Mouse (Mus musculus) forebrain, embryonic 12.5 days (tissue): ENCODE results near the gene Arl1. TPM values are rescaled to one million over a fixed set of nuclear protein-coding genes. Genes with fewer than 3 reads are reported as not detected.
"Not testable (repeated sequence)": the region's sequence is repeated elsewhere in the genome, so short reads cannot be mapped to it uniquely, and the experiment has no call there.

ENCODE experiments used
- ATAC-seq: fragments of 200-750 bp; cut with Nextera tagmentation; 2 replicates; pipeline ENCODE4 v1.8.0; 2017; ENCODE audit warnings: moderate TSS enrichment; ENCODE audit not compliant: low FRiP score
- H3K27ac ChIP-seq: fragments of 300-500 bp; sonication (generic); 2 replicates; pipeline ENCODE4 v1.5.1; 2016; ENCODE audit warnings: mild to moderate bottlenecking
- H3K27me3 ChIP-seq: fragments of 300-500 bp; sonication (generic); 2 replicates; pipeline ENCODE4 v1.6.1; 2016; ENCODE audit warnings: mild to moderate bottlenecking
- H3K36me3 ChIP-seq: fragments of 300-500 bp; sonication (generic); replicated peaks from 2 replicates; pipeline ENCODE4 v1.6.1; 2016; ENCODE audit warnings: mild to moderate bottlenecking
- H3K4me1 ChIP-seq: fragments of 300-500 bp; sonication (generic); 2 replicates; pipeline ENCODE4 v1.6.1; 2016
- H3K4me2 ChIP-seq: fragments of 300-500 bp; sonication (generic); 2 replicates; pipeline ENCODE4 v1.6.1; 2016; ENCODE audit warnings: mild to moderate bottlenecking, moderate library complexity
- H3K4me3 ChIP-seq: fragments of 300-500 bp; sonication (generic); replicated peaks from 2 replicates; pipeline ENCODE4 v1.5.1; 2016; ENCODE audit warnings: mild to moderate bottlenecking
- H3K9ac ChIP-seq: fragments of 300-500 bp; sonication (generic); 2 replicates; pipeline ENCODE4 v1.6.1; 2016; ENCODE audit warnings: mild to moderate bottlenecking
- H3K9me3 ChIP-seq: fragments of 300-500 bp; sonication (generic); 2 replicates; pipeline ENCODE4 v1.6.1; 2016
- WGBS: fragments of 180-500 bp; shearing (Covaris S2); methylation state at CpG from one replicate; pipeline ENCODE4 v1.1.7; 2016; 5-methylcytosine and 5-hydroxymethylcytosine counted together
- polyA plus RNA-seq: library from polyadenylated mRNA; unstranded; fragments of >200 nt; fragmentation: Nextera tagmentation; extraction: Ambion mirVana; gene quantifications from 2 replicates; pipeline ENCODE4 v1.2.1, GENCODE M21; 2016

Arl1 gene
- polyA plus RNA-seq, 1 experiment from 2014 or later = 133 TPM

GRCm38 (mm10) chr10:88725343-88725742 is 5.3 kb upstream of the Arl1 start:
- no peaks in the 10 kb centered on the region for H3K36me3 ChIP-seq
- H3K4me3 ChIP-seq = no peak overlapping the region
- WGBS = 64% methylated on average over 2 of the region's 2 CpGs
- no peak for ATAC-seq
- peaks cover 10% of the 10 kb centered on the region; the same call in 1 of the 2 replicates for H3K27me3 ChIP-seq
- no peaks in the 10 kb centered on the region for H3K9me3 ChIP-seq
- H3K4me1 ChIP-seq = peaks cover 2% of the 10 kb centered on the region
- H3K9ac ChIP-seq = no peak overlapping the region
- no peak overlapping the region for H3K4me2 ChIP-seq
- H3K27ac ChIP-seq = no peak overlapping the region

- Histone ChIP-seq H3K4me2 (no peak overlapping the region), H3K4me3 (no peak overlapping the region), H3K27ac (no peak overlapping the region), H3K4me1 (peaks cover 8% of the 10 kb centered on the region), H3K27me3 (peaks cover 10% of the 10 kb centered on the region; the same call in 1 of the 2 replicates), H3K9me3 (no peaks in the 10 kb centered on the region), H3K9ac (no peak overlapping the region), H3K36me3 (no peaks in the 10 kb centered on the region)
- no peak for ATAC-seq
- WGBS = 57% methylated on average over 1 of the region's 1 CpGs
Measured at GRCm38 (mm10) chr10:88727128-88727527, 3.5 kb upstream of the Arl1 start.

GRCm38 (mm10) chr10:88728166-88728565 is 2.5 kb upstream of the Arl1 start:
- H3K9me3 ChIP-seq = no peaks in the 10 kb centered on the region
- 76% methylated on average over 8 of the region's 8 CpGs for WGBS
- no peak for ATAC-seq

GRCm38 (mm10) chr10:88731496-88732308 is 1.0 kb downstream of the Arl1 start:
- peak overlapping the region; percentile 93 for H3K9ac ChIP-seq
- peaks cover 6% of the 10 kb centered on the region; the same call in 1 of the 2 replicates for H3K36me3 ChIP-seq
- H3K9me3 ChIP-seq = no peaks in the 10 kb centered on the region
- 3% methylated on average over 61 of the region's 61 CpGs for WGBS
- ATAC-seq = peak; percentile 45
- H3K27ac ChIP-seq = peak overlapping the region; percentile 71; the same call in 1 of the 2 replicates
- H3K4me3 ChIP-seq = peak overlapping the region; percentile 91
- H3K27me3 ChIP-seq = peaks cover 10% of the 10 kb centered on the region; the same call in 1 of the 2 replicates
- peak overlapping the region; percentile 95 for H3K4me2 ChIP-seq
- H3K4me1 ChIP-seq = peaks cover 11% of the 10 kb centered on the region

More at GRCm38 (mm10) chr10:88728166-88728565, 2.5 kb upstream of the Arl1 start:
- H3K4me1 ChIP-seq = peaks cover 11% of the 10 kb centered on the region
- no peak overlapping the region for H3K4me3 ChIP-seq
- H3K27ac ChIP-seq = no peak overlapping the region
- peaks cover 10% of the 10 kb centered on the region; the same call in 1 of the 2 replicates for H3K27me3 ChIP-seq
- no peaks in the 10 kb centered on the region for H3K36me3 ChIP-seq
- H3K4me2 ChIP-seq = no peak overlapping the region
- H3K9ac ChIP-seq = no peak overlapping the region

- 21% methylated on average over 6 of the region's 6 CpGs for WGBS
- H3K4me3 ChIP-seq = peak overlapping the region; percentile 91
- H3K36me3 ChIP-seq = peaks cover 11% of the 10 kb centered on the region
- no peak overlapping the region for H3K27ac ChIP-seq
- peak overlapping the region; percentile 95 for H3K4me2 ChIP-seq
- peaks cover 11% of the 10 kb centered on the region for H3K4me1 ChIP-seq
- peaks cover 8% of the 10 kb centered on the region; the same call in 1 of the 2 replicates for H3K27me3 ChIP-seq
- H3K9ac ChIP-seq = peak overlapping the region; percentile 93
- ATAC-seq = no peak
- H3K9me3 ChIP-seq = no peaks in the 10 kb centered on the region
Measured at GRCm38 (mm10) chr10:88732309-88732622, 1.6 kb downstream of the Arl1 start.

GRCm38 (mm10) chr10:88739074-88739473 is 8.4 kb downstream of the Arl1 start:
- not testable (repeated sequence) for H3K4me3 ChIP-seq, H3K27ac ChIP-seq, ATAC-seq, H3K4me2 ChIP-seq, H3K9me3 ChIP-seq, H3K9ac ChIP-seq, H3K27me3 ChIP-seq, H3K4me1 ChIP-seq
- 94% methylated on average over 8 of the region's 8 CpGs for WGBS
- H3K36me3 ChIP-seq = peaks cover 55% of the 10 kb centered on the region

- Histone ChIP-seq H3K9ac (no peak overlapping the region), H3K4me3 (no peak overlapping the region), H3K27ac (no peak overlapping the region), H3K4me2 (no peak overlapping the region), H3K9me3 (no peaks in the 10 kb centered on the region), H3K36me3 (peaks cover 61% of the 10 kb centered on the region), H3K27me3 (no peaks in the 10 kb centered on the region), H3K4me1 (no peaks in the 10 kb centered on the region)
- no peak for ATAC-seq
- 87% methylated on average over 1 of the region's 1 CpGs for WGBS
Measured at GRCm38 (mm10) chr10:88739818-88740217, 9.2 kb downstream of the Arl1 start.

- Histone ChIP-seq H3K27me3 (no peaks in the 10 kb centered on the region), H3K4me1 (no peaks in the 10 kb centered on the region), H3K4me2 (no peak overlapping the region), H3K9me3 (no peaks in the 10 kb centered on the region), H3K27ac (no peak overlapping the region), H3K4me3 (no peak overlapping the region), H3K36me3 (peaks cover 67% of the 10 kb centered on the region), H3K9ac (no peak overlapping the region)
- no peak for ATAC-seq
- WGBS = 92% methylated on average over 5 of the region's 5 CpGs
Measured at GRCm38 (mm10) chr10:88740781-88741180, 10.1 kb downstream of the Arl1 start.

GRCm38 (mm10) chr10:88741426-88741825 is 10.8 kb downstream of the Arl1 start:
- 86% methylated on average over 2 of the region's 2 CpGs for WGBS
- ATAC-seq = no peak
- H3K36me3 ChIP-seq = peaks cover 65% of the 10 kb centered on the region

GRCm38 (mm10) chr10:88761524-88762212 is 31.0 kb downstream of the Arl1 start:
- Histone ChIP-seq H3K4me1 (no peaks in the 10 kb centered on the region), H3K27me3 (no peaks in the 10 kb centered on the region), H3K9ac (no peak overlapping the region), H3K4me3 (no peak overlapping the region), H3K4me2 (no peak overlapping the region), H3K36me3 (peaks cover 70% of the 10 kb centered on the region), H3K9me3 (no peaks in the 10 kb centered on the region), H3K27ac (no peak overlapping the region)
- ATAC-seq = no peak
- 95% methylated on average over 13 of the region's 13 CpGs for WGBS

More at GRCm38 (mm10) chr10:88741426-88741825, 10.8 kb downstream of the Arl1 start:
- no peak overlapping the region for H3K4me3 ChIP-seq
- no peaks in the 10 kb centered on the region for H3K27me3 ChIP-seq
- no peaks in the 10 kb centered on the region for H3K9me3 ChIP-seq
- no peak overlapping the region for H3K4me2 ChIP-seq
- no peak overlapping the region for H3K27ac ChIP-seq
- H3K9ac ChIP-seq = no peak overlapping the region
- no peaks in the 10 kb centered on the region for H3K4me1 ChIP-seq

GRCm38 (mm10) chr10:88765431-88766142 is 34.9 kb downstream of the Arl1 start:
- Histone ChIP-seq H3K27me3 (no peaks in the 10 kb centered on the region), H3K4me1 (no peaks in the 10 kb centered on the region), H3K27ac (no peak overlapping the region), H3K36me3 (peaks cover 63% of the 10 kb centered on the region), H3K9me3 (no peaks in the 10 kb centered on the region), H3K4me2 (no peak overlapping the region), H3K4me3 (no peak overlapping the region), H3K9ac (no peak overlapping the region)
- ATAC-seq = no peak
- 88% methylated on average over 15 of the region's 15 CpGs for WGBS

- no peak overlapping the region for H3K4me3 ChIP-seq
- H3K36me3 ChIP-seq = peaks cover 65% of the 10 kb centered on the region
- WGBS = 90% methylated on average over 5 of the region's 5 CpGs
Measured at GRCm38 (mm10) chr10:88768961-88769360, 38.3 kb downstream of the Arl1 start.

More at GRCm38 (mm10) chr10:88768961-88769360, 38.3 kb downstream of the Arl1 start:
- Histone ChIP-seq H3K4me1 (no peaks in the 10 kb centered on the region), H3K27me3 (no peaks in the 10 kb centered on the region), H3K4me2 (no peak overlapping the region), H3K9ac (no peak overlapping the region), H3K9me3 (no peaks in the 10 kb centered on the region), H3K27ac (no peak overlapping the region)
- ATAC-seq = no peak
